Mouse (Mus musculus) hindbrain, embryonic 10.5 days (tissue): ENCODE results near the gene Tmem121b. TPM values are rescaled to one million over a fixed set of nuclear protein-coding genes. Genes with fewer than 3 reads are reported as not detected.

Source experiments
- DNase-seq: peaks from one replicate; pipeline ENCODE4 v3.0.0-alpha.2; 2017; ENCODE audit warnings: low spot score
- H3K27ac ChIP-seq: fragments of 300-500 bp; sonication (generic); 2 replicates; pipeline ENCODE4 v1.5.1; 2016; ENCODE audit warnings: mild to moderate bottlenecking, moderate library complexity
- H3K27me3 ChIP-seq: fragments of 300-500 bp; sonication (generic); 2 replicates; pipeline ENCODE4 v1.6.1; 2016; ENCODE audit warnings: mild to moderate bottlenecking; ENCODE audit not compliant: poor library complexity, insufficient read depth, severe bottlenecking
- H3K36me3 ChIP-seq: fragments of 300-500 bp; sonication (generic); 2 replicates; pipeline ENCODE4 v1.6.1; 2016; ENCODE audit warnings: mild to moderate bottlenecking, moderate library complexity
- H3K4me1 ChIP-seq: fragments of 300-500 bp; sonication (generic); replicated peaks from 2 replicates; pipeline ENCODE4 v1.6.1; 2016; ENCODE audit warnings: mild to moderate bottlenecking
- H3K4me3 ChIP-seq: fragments of 300-500 bp; sonication (generic); 2 replicates; pipeline ENCODE4 v1.5.1; 2016; ENCODE audit warnings: mild to moderate bottlenecking, moderate library complexity
- H3K9me3 ChIP-seq: fragments of 300-500 bp; sonication (generic); 2 replicates; pipeline ENCODE4 v1.6.1; 2016; ENCODE audit warnings: mild to moderate bottlenecking, moderate library complexity
- WGBS: fragments of 180-500 bp; shearing (Covaris S2); methylation state at CpG from one replicate; pipeline ENCODE4 v1.1.7; 2016; 5-methylcytosine and 5-hydroxymethylcytosine counted together
- polyA plus RNA-seq: library from polyadenylated mRNA; unstranded; fragments of >200 nt; fragmentation: Nextera tagmentation; extraction: Ambion mirVana; gene quantifications from 2 replicates; pipeline ENCODE4 v1.2.1, GENCODE M21; 2016

The Tmem121b gene
- polyA plus RNA-seq, 1 experiment from 2014 or later = 1.1 TPM

DNA sequence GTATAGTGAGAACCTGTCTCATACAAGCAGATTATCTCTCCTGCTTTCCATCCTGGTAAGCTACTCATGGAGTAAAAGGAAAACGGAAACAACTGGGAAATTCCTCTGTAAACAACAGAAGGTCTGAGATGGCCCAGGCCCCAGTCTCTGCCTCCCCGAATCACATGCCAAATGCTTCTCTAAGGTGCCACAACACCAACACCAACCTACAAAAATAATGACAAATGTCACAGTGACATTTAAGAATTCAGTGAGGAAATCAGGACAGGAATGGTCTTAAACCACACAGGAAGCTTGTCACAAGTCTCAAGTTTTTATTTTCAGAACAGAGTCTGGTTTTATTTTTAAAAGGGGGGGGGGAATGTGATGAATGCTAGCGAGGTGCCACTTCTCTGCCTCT is 5.0 kb downstream of the Tmem121b start:
- no peak for DNase-seq
- H3K4me3 ChIP-seq = no peak overlapping the region
- H3K27me3 ChIP-seq = peaks cover 40% of the 10 kb centered on the region
- H3K36me3 ChIP-seq = no peaks in the 10 kb centered on the region
- H3K4me1 ChIP-seq = peaks cover 42% of the 10 kb centered on the region
- no peak overlapping the region for H3K27ac ChIP-seq
- 81% methylated on average over 3 of the region's 3 CpGs for WGBS
- no peaks in the 10 kb centered on the region for H3K9me3 ChIP-seq

GRCm38 (mm10) chr6:120486051-120486510 is 7.5 kb downstream of the Tmem121b start:
- Histone ChIP-seq H3K4me1 (peaks cover 16% of the 10 kb centered on the region), H3K36me3 (peaks cover 12% of the 10 kb centered on the region), H3K27me3 (peaks cover 15% of the 10 kb centered on the region), H3K27ac (no peak overlapping the region), H3K4me3 (no peak overlapping the region), H3K9me3 (no peaks in the 10 kb centered on the region)
- WGBS = 80% methylated on average over 8 of the region's 8 CpGs
- no peak for DNase-seq

GRCm38 (mm10) chr6:120485038-120485437 is 8.6 kb downstream of the Tmem121b start:
- no peak overlapping the region for H3K4me3 ChIP-seq
- peaks cover 23% of the 10 kb centered on the region for H3K36me3 ChIP-seq
- H3K27me3 ChIP-seq = peaks cover 5% of the 10 kb centered on the region; the same call in 1 of the 2 replicates
- WGBS = 81% methylated on average over 3 of the region's 3 CpGs
- no peaks in the 10 kb centered on the region for H3K9me3 ChIP-seq
- peaks cover 7% of the 10 kb centered on the region for H3K4me1 ChIP-seq
- no peak overlapping the region for H3K27ac ChIP-seq
- no peak for DNase-seq

DNA sequence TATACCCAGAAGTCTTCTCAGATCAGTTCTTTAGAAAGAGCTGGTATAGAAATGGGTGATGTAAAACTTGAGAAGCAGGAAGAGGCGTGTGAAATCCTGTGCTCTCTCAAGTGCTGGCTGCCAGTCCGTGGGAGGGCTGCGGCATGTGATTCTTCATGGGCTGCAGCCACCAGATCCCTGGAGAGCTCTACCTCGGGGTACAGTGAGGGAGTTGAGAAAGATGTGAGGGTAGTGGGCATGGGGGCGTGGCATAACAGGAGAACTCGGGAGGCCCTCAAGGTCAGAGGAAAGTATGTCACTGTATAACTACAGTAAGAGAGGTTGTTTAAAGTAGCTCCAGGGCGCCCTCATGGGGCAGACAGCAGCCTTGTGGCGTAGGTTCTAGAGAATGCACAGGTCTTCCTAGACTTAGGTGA is 10.4 kb downstream of the Tmem121b start:
- peaks cover 33% of the 10 kb centered on the region for H3K36me3 ChIP-seq
- no peaks in the 10 kb centered on the region for H3K9me3 ChIP-seq
- no peak overlapping the region for H3K27ac ChIP-seq
- no peak for DNase-seq
- no peaks in the 10 kb centered on the region; the same call in 1 of the 2 replicates for H3K4me1 ChIP-seq
- no peak overlapping the region for H3K4me3 ChIP-seq
- 34% methylated on average over 8 of the region's 8 CpGs for WGBS
- no peaks in the 10 kb centered on the region for H3K27me3 ChIP-seq

GRCm38 (mm10) chr6:120482756-120483155 is 10.9 kb downstream of the Tmem121b start:
- Histone ChIP-seq H3K27me3 (no peaks in the 10 kb centered on the region), H3K4me3 (no peak overlapping the region), H3K36me3 (peaks cover 37% of the 10 kb centered on the region), H3K4me1 (no peaks in the 10 kb centered on the region; the same call in 1 of the 2 replicates), H3K27ac (no peak overlapping the region), H3K9me3 (no peaks in the 10 kb centered on the region)
- no peak for DNase-seq
- 50% methylated on average over 6 of the region's 6 CpGs for WGBS

GRCm38 (mm10) chr6:120482021-120482420 is 11.6 kb downstream of the Tmem121b start:
- 91% methylated on average over 14 of the region's 14 CpGs for WGBS
- Histone ChIP-seq H3K27me3 (no peaks in the 10 kb centered on the region), H3K9me3 (no peaks in the 10 kb centered on the region), H3K27ac (no peak overlapping the region), H3K4me1 (no peaks in the 10 kb centered on the region; the same call in 1 of the 2 replicates), H3K4me3 (no peak overlapping the region), H3K36me3 (peaks cover 37% of the 10 kb centered on the region)
- DNase-seq = no peak

- WGBS = 93% methylated on average over 6 of the region's 6 CpGs
- Histone ChIP-seq H3K9me3 (no peaks in the 10 kb centered on the region), H3K4me1 (no peaks in the 10 kb centered on the region; the same call in 1 of the 2 replicates), H3K27me3 (no peaks in the 10 kb centered on the region), H3K4me3 (no peak overlapping the region), H3K36me3 (peaks cover 37% of the 10 kb centered on the region), H3K27ac (no peak overlapping the region)
- no peak for DNase-seq
Observed at GRCm38 (mm10) chr6:120481538-120481937, 12.1 kb downstream of the Tmem121b start.

GRCm38 (mm10) chr6:120480361-120480760 is 13.2 kb downstream of the Tmem121b start:
- WGBS = 93% methylated on average over 5 of the region's 5 CpGs
- Histone ChIP-seq H3K9me3 (no peaks in the 10 kb centered on the region), H3K27me3 (no peaks in the 10 kb centered on the region), H3K27ac (no peak overlapping the region), H3K36me3 (peaks cover 37% of the 10 kb centered on the region), H3K4me1 (no peaks in the 10 kb centered on the region; the same call in 1 of the 2 replicates), H3K4me3 (no peak overlapping the region)
- DNase-seq = no peak

DNA sequence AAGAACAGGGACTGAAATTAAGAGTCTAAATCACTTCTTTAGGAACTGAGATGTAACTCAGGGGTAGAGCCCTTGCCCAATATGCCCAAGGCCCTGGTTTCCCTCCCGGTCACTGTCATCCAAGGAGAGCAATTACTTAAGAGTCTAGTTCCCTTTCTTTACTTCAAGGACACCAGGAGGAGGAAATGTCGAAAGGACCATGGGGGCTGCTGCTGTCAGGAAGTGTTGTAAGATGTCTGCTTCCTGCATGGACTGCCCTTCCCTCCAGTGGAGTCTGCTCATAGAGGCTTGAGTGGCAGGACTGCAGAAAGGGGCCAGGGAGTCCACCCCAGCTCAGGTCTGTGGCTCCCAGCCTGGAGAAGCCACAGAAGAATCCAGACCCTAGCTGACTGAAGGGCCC is 14.3 kb downstream of the Tmem121b start:
- H3K4me3 ChIP-seq = no peak overlapping the region
- no peaks in the 10 kb centered on the region for H3K9me3 ChIP-seq
- peaks cover 37% of the 10 kb centered on the region for H3K36me3 ChIP-seq
- DNase-seq = no peak
- 83% methylated on average over 2 of the region's 2 CpGs for WGBS
- peaks cover 2% of the 10 kb centered on the region; the same call in 1 of the 2 replicates for H3K4me1 ChIP-seq
- no peak overlapping the region for H3K27ac ChIP-seq
- no peaks in the 10 kb centered on the region for H3K27me3 ChIP-seq

DNA sequence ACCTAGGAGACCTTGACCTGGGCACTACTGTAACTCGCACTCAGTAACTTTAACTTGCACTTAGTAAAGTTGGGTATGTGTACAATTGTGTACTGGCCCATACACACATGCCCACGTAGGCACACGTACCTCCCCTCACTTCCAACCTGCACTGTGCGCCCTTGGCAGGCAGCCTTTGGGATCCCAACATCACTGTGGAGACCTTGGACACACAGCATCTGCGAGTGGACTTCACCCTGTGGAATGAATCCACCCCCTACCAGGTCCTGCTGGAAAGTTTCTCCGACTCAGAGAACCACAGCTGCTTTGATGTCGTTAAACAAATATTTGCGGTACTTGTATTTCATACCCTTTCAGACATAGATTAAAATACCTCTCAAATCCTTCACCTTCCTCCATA is 18.3 kb downstream of the Tmem121b start:
- H3K36me3 ChIP-seq = peaks cover 17% of the 10 kb centered on the region
- 84% methylated on average over 8 of the region's 8 CpGs for WGBS
- no peaks in the 10 kb centered on the region for H3K27me3 ChIP-seq
- no peak for DNase-seq
- no peak overlapping the region for H3K4me3 ChIP-seq
- peaks cover 38% of the 10 kb centered on the region for H3K4me1 ChIP-seq
- H3K9me3 ChIP-seq = no peaks in the 10 kb centered on the region
- H3K27ac ChIP-seq = no peak overlapping the region

GRCm38 (mm10) chr6:120473427-120473826 is 20.2 kb downstream of the Tmem121b start:
- peaks cover 43% of the 10 kb centered on the region for H3K4me1 ChIP-seq
- H3K36me3 ChIP-seq = peaks cover 5% of the 10 kb centered on the region; the same call in 1 of the 2 replicates
- H3K27me3 ChIP-seq = no peaks in the 10 kb centered on the region
- no peaks in the 10 kb centered on the region for H3K9me3 ChIP-seq
- WGBS = 35% methylated on average over 5 of the region's 5 CpGs
- H3K27ac ChIP-seq = peak overlapping the region; percentile 87
- no peak for DNase-seq
- no peak overlapping the region for H3K4me3 ChIP-seq

GRCm38 (mm10) chr6:120472455-120473140 is 21.0 kb downstream of the Tmem121b start:
- DNase-seq = peak; percentile 38
- Histone ChIP-seq H3K4me3 (peak overlapping the region; percentile 27), H3K9me3 (no peaks in the 10 kb centered on the region), H3K36me3 (no peaks in the 10 kb centered on the region), H3K27me3 (no peaks in the 10 kb centered on the region), H3K4me1 (peaks cover 43% of the 10 kb centered on the region), H3K27ac (peak overlapping the region; percentile 87)
- WGBS = 15% methylated on average over 8 of the region's 8 CpGs

DNA sequence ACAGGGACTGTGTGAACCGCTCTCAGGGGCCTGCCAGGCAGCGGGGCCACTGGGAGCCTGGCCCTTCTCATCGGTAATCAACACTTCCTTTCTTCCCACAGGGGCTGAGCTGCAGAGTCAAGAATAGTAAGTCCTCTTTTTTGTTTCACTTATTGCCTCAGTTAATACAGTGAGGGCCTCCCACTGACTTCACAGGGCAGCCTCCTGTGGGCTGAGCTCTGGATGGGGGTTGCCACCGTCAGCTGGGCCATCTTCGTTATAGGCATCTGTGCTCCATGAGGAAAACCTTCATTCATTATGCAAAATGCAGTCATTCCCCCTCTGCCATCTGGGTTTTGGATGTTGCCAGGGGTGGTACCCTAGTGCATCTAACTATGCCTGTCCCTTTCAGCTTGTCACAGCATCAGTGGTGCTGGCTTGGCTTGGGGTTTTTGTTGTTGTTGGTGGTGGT is 21.6 kb downstream of the Tmem121b start:
- peak; percentile 48 for DNase-seq
- H3K27ac ChIP-seq = peak overlapping the region; percentile 87
- 4% methylated on average over 5 of the region's 5 CpGs for WGBS
- H3K27me3 ChIP-seq = no peaks in the 10 kb centered on the region
- H3K4me3 ChIP-seq = peak overlapping the region; percentile 27
- H3K36me3 ChIP-seq = no peaks in the 10 kb centered on the region
- peaks cover 43% of the 10 kb centered on the region for H3K4me1 ChIP-seq
- no peaks in the 10 kb centered on the region for H3K9me3 ChIP-seq
